Mouse (Mus musculus) frontal cortex, postnatal 25 days (tissue): ENCODE results near the gene Ctrc.
A peak's percentile ranks its signal among the peaks of the same experiment; 100 is the strongest.

Source experiments
- DNase-seq, 2 experiments: peaks; one replicate each; pipeline ENCODE4 v3.0.0; 2022; ENCODE audit warnings: low spot score in 2 of 2

The Ctrc gene

DNA sequence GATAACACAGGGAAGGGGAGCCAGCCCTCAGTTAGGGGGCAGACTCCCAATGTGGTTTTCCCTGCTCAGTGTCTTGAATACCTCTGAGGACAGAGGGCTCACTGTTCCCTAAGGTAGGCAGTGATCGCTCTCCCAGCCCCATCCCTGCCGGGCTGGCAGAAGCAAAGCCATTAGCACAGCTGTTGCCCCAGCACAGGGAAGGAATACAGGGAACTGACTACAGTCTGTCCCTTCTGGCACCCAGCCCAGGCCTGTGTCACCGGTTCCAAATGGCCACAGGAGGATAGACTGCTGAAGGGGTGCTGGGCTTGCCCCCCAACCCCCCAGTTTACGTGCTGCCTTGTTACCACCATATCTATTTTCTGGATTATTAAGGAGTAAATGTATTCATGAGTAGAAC is 21.3 kb upstream of the Ctrc start:
- DNase-seq, result peak in 1 of 2 experiments; percentile 52

DNA sequence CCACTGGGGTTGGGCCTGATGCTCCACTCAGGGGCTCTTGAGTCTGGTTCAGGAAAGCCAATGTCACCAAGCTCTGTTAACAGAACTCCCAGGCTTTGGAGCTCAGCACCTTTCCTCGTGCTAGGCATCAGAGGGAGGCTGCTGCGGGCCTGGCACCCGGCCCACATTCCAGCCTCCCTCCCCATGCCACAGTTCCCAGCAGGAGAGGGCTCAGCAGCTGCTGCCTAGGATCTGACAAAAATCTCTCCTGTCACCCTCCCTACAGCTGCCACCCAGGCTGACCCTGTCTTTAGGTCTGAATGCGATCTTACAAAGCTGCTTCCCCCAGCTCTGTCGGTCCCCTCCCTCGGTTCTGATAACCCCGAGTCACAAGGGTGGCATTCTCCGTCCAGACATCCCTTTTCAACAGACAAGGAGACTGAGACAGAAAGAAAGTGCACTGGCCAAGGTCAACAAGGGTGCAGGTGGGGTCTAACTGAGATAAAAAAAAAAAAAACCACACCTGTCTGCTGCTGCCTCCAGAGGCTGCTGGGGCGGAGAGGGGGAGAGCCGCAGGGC is 20.9 kb upstream of the Ctrc start:
- DNase-seq, result peak in 1 of 2 experiments; percentile 32

DNA sequence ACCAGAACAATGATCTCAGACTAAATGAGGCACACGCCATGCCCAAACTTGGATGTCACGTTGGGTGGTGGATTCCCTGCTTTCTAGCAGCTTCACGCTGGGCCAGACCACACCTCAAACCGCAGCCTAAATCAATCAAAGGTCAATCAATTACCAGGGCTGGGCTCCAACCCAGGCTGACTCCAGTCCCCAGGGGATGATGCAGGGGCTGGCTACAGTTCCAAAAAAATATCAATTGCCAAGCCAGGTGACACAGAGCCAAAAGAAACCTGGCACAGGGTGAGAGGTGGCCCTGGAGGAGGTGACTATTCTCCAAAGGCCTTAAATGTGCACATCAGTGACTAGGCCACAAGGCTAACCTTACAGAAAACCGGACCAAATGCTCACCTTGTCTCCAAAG is 19.4 kb upstream of the Ctrc start:
- DNase-seq, result peak in 1 of 2 experiments; percentile 3

DNA sequence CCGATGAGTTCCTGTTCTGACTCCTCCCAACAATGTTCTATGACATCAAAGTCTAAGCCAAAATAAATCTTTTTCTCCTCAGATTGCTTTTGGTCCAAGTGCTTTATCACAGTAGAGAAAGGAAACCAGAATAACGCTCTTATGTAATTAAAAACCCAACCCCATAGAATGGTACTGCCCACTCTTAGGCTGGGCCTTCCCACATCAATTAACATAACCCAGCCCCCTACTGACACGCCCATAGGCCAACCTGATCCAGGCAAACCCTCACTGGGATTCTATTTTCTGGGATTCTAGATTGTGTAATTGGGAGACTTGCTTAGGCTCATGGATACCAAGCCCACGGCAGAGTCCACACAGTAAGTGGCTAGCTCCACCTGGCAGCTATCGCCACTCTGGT is 18.8 kb upstream of the Ctrc start:
- DNase-seq, result peak in 1 of 2 experiments; percentile 5

DNA sequence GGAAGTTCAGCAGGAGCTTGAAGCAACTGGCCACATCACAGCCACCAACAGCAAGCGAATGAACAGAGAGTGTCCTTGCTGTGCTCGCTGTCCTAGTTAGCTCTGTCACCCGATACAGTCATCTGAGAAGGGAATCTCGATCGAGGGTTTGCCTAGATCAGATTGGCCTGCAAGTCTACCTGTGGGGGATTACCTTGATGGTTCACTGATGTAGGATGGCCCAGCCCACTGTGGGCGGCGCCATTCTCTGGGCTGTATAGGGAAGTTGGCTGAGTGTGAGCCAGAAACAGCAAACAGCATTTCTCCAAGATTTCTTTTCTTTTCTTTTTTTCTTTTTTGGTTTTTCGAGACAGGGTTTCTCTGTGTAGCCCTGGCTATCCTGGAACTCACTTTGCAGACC is 18.3 kb upstream of the Ctrc start:
- peak in 1 of 2 experiments; percentile 5 for DNase-seq

DNA sequence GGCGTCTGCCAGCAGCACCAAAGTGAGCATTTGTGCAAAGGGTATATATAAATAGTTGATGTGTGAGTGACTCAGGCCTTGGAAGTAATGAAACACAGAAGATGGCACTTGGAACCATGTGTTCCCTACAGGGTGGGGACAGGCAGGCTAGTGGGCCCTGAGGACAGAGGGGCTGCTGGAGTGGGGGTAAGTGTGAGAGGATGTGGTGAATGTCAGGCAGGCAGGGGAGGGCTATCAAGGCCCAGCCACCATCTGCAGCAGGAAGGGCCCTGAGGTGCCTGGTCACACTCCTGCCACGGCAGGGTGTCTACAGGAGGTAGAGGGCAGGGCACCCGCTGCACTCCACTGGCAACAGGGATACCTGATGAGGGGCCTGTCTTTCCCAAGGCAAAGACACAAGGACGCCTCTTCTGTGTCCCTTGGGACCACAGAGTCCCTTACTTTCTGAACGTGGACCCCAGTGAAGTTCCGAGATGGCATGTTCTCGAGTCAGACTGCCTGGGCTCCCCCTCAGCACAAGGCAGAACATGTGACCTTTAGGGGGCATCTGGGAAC is 17.6 kb upstream of the Ctrc start:
- DNase-seq, result no peak

DNA sequence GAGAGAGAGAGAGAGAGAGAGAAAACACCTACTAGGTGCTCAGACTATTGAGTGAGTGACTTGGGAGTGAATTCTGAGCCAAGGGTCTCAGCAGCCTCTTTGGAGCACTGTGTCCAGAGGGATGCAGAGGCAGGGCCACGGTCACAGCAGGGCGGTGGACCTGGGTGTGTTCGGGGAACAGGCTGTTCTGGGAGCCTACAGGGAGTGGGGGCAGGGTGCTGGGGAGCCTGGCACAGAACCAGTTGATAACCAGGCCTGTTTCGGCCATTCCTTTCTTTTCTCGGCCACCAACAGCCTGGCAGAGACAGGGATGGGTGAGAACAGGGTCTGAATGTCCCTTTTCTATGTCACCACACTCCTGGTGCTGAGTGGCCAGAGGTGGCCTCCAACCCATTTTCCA is 16.7 kb upstream of the Ctrc start:
- DNase-seq, result no peak

DNA sequence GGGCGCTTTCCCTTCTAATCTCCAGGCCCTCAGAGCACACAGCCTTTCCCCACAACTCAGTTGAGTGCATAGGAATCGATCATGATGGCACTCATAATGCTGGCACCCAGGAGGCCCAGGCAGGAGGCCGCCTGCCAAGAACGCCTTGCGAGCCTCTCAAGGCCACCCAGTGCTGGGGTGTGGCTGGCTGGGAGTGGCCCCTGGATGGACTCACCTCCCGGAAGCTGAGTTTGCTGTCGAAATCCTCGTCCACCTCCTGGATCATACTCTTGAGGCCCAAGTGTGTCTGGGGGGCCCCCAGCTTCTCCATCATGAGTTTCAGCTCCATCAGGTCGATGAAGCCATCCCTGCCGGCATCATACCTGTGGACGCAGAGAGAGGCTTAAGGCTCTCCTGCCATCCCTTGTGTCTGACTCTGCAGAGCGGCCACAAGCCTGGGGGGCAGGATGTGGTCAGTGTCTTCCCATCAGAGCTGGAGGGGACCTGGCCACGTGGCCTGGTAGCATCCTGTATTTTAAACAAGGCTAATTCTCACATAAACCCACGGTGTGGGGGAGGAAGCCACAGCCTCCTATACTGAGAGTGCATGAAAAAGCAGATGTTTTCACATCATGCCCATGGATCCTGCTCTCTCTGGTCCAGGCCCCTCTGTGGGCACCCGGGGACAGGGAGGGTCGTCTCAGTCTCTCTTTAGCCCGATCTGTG is 15.6 kb upstream of the Ctrc start:
- no peak for DNase-seq

DNA sequence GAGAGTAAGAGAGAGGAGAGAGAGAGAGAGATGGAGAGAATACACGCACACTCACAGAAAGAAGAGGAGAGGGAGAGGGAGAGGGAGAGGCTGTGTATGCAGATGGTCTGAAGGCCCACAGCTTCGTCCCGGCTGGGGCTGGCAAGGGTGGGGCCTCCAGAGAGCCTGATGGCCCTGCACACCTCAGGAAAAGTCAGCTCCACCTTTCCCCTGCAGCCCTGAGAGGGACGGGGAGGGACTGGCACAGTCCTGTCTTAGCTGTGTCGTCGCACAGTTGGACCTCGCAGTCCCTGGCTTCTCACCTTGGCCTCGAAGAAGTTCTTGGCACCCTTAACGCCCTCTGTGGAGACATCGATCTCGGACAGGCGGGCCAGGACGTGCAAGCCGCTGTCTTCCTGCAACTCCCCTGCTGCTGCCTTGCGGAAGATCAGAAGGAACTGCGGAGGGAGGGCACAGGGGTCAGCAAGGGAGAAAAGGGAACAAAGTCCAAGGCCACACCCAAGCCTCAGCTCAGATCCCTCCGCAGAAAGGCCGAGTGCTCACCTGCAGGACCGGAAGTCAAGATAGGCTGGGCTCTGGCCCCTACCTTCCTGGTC is 14.2 kb upstream of the Ctrc start:
- DNase-seq, result no peak

DNA sequence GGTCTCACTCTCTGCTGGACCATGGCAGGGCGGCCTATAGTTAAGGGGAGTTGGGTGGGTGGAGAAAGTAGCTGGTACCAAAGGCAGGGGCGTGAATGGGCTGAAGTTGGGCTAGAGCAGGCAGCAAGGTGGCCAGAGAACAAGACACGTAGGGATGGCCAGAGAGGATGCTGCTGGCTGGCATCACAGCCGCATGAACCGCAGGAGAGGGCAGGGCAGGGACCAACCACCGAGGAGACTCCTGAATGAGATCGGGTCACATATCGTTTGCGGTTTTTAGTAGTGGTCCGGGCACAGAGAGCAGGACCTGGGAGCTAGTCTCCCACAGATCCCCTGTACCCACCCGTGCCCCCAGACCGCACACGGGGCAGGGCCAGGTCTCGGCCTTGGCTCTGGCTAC is 13.2 kb upstream of the Ctrc start:
- no peak for DNase-seq

DNA sequence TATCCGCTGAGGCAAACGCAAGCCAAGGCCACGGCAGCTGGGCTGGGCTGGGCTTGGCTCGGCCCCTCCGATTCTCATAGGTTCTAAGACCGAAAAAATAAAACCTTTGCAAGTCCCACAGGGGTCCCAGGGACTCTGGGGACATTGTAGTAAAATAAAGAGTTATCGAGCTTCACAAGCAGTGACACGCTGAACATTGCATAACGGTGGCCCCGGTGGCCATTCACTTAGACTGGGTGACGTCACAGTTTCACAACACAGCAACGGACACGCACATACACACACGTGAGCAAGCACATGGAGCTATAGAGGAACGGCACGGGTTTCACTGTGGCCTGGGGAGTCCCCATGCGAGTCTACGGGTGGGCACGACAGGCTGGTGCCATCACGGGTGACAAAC is 12.3 kb upstream of the Ctrc start:
- DNase-seq, result no peak

DNA sequence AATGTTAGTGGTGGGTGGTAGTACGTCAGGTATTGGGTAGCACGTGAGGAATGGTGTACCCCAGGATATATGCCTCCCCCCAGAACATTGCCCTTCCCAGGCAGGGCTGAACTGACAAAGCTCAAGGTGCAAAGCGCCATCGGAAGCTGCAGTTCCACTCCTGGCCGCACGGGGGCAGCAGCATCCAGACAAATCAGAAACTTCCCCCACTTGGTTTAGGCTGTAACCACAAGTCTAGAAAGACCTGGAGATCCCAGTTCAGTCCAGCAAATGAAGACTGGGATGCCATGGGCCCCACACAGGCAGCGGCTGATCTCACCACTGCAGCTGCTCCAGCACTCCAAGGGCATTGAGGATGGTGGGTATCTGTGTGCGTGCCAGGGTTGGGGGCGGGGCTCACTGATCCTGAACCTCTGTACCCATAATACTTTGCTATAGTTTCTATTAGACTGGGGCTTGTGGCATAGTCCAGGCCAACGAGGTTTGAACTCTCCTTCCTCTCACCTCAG is 11.3 kb upstream of the Ctrc start:
- DNase-seq, result peak; percentile 88 to 93

DNA sequence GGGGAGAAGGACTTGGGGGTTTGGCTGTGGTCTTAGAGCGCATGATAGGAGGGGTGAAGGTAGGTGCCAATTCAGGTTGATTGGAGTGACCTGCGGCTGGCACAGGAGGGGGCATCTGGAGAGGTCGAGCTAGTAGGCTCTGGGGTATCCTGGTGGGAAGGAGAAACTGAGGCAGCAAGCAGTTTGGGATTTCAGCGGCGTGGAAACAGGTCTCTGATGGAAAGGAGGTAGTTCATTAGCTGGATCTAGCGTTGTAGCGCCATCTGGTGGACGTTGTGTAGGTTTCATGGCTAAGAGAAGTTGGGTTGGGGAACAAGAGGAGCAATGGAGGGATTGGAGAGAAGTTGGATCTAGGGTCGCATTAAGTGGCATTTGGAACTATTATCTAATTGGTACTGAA is 7.3 kb upstream of the Ctrc start:
- no peak for DNase-seq

DNA sequence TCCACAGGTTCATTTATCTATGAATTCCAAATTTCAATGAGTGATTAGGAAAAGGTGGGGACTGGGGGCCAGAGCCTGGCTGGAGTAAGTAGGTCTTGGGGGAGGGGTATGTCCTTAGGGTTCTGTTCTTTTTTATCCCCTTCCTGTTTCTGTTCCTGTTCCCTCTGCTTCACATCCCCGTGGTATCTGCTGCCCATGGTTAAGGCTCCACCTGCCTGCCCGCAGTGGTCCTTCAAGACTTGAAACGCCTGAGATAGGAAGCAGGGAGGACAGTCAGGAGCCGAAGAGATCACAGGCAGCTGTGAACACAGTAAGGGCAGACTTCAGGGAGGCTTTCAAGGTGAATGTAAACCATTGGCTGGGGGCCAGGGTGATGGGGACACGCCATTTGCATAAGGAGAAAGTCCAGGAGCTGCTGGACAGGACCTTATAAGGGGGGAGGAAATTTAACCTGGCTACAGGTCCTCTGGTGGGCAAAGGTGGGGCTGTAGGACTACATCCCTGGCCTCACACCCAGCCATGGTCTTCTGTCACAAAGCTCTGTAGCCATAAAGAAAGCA is 11.5 kb downstream of the Ctrc start:
- DNase-seq, result no peak

DNA sequence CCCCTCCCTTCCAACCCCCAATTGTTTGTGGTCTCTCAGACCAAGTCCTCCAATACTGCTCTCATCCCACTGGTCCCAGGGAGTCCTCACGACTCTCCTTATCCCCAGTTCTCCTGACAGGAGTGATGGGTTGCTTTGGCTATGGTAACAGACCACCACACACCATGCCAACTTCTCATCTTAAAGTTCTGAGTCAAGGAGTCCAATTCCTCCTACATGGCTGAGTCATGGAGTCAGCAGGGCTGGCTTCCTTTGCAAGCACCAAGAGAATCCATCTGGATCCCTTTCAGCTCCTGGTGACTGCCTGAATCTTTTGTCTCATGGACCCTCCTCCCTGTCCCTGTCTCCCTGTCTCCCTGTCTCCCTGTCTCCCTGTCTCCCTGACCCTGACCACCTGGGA is 12.2 kb downstream of the Ctrc start:
- no peak for DNase-seq

DNA sequence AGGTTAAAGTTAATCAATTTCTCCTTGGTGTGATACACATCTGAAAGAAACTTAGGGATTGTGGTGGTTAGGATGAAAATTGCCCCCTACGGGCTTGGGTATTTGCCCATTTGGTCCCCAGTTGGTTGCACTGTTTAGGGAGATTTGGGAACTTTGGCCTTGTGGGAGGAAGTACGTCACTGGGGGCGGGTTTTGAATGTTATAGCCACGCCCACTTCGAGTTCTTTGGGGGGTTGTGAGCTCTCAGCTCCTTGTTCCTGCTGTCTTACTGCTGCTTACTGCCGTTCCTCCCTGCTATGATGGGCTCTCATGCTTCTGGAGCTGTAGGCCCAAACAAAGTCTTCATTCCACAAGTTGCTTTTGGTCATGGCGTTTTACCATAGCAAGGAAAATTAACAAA is 14.8 kb downstream of the Ctrc start:
- DNase-seq, result no peak

DNA sequence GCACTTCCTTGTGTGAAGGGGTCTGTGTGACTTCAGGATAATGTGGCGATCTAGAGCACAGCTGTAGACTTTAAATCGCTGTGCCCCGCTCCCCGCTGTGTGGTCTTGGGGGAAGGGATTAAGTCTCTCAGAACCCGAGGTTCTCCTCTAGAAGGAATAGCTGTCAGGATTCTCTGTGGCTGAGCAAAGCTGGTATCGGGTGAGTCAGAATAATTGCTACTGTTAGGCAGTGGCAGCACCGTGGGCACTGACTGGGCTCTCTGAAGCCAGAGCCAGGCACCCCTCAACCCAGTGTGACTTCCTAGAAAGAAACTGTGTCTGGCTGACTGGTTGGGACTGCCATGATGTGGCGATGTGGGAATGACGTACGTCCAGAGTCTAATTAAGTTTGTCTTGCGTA is 15.8 kb downstream of the Ctrc start:
- no peak for DNase-seq

DNA sequence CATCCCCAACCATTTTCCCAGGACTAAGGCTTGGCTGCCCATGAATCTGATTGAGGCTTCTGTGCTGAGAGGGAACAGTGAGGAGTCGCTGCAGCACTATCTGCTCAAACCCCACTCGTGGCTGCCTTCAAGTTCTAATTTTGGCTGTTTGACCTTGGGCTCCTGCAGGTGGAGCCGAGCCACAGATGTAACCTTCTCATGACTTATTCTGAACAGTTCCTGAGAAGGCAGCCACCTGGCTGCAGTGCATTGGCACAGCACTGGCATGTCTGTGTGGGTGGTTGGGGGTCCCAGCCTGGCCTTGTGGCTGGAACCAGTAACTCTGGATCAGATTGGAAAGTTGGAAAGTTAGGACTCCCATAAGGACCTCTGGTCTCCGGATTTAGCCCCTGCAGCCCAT is 18.0 kb downstream of the Ctrc start:
- DNase-seq, result no peak

DNA sequence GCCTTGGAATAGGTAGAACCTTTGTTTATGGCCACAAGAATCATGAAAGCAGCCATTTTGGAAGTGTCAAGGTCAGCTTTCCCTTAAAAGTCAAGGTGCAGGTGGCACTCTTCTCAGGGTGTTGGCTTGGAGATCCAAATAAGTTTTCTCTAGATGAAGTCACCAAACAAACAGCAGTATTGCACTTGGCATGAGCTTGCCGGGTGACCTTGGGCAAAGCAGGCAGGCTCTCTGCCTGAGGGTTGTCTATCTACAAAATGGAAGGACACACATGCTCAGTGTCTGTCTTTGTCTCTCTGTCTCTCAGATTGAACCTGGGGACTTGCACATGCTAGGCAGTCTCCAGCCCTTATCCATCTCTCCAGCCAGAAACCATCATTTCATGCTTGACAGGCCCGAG is 18.8 kb downstream of the Ctrc start:
- no peak for DNase-seq

DNA sequence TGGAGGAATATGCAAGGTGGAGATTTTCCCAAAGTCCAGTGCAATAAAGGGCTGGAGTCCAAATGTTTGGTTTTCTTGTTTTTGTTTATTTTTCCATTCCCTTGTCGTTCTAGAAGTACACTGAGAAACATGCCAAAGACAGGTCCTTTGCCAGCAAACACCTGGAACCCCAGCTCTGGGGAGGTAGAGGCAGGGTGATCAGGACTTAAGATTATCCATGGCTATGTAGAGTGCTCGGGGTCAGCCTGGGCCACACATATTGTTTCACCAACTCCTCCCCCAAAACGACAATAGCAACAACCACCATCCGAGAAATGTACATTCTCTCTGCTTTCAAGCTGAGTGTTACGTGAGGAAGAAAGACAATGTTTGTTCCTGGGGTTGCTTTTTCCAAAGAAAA is 20.1 kb downstream of the Ctrc start, which contains the start of gene Cela2a:
Gene Cela2a, minus strand, starts transcription at position 101 of the 400 bp plus-strand sequence.
- DNase-seq, result no peak

DNA sequence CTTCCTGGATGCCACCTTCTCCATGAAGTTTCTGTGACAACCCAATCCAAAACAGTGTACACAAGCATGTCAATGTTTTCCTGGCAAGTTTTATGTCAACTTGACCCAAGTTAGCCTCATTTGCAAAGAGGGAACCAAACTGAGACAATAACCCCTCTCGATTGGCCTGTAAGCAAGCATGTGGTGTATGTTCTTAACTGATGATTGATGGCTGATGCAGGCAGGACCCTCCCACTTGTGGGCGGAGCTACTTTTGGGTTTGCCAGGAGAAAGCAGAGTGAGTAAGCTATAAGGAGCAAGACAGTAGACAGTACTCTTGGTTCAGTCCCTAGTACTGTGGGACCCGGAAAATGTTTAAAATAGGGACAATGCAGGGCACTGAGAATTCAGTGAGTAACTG is 23.2 kb downstream of the Ctrc start:
- DNase-seq, result no peak

DNA sequence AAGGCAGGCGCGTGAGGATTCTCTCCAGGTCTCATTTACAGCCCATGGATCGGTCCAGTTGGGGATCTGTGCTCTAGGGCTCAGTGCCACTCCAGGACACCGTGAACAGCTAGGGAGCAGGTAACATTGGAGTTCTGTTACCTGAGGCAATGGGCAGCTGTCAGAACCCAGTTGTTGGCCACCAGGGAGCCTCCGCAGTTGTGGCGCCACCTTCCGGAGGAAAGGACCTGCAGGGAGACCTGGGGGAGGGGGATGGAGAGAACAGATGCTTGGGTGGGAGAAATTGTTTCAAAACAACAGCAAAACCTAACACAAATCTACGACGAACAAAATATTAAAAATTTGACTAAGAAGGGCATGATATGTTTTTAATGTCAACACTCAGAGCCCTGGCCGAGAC is 24.1 kb downstream of the Ctrc start:
- DNase-seq, result no peak

DNA sequence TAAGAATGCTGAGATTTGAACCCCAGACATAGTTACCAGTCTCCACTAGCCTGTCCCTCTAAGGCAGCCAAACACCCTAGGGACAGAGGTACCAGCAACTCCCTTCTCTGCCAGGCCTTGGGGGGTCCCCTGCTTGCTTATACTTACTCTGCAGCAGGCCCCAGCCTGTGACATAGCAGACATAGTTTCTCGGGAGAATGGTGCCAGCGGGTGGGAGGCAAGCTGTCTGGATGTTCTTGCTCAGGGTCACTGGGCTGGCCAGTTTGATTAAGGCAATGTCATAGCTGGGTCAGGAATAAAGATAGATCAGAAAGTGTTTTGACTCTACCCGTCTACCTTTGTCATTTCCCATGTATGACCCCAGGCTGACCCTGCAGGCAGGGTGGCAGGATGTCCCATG is 25.0 kb downstream of the Ctrc start:
- no peak for DNase-seq
